8 mouse cellular contexts compared by ENCODE assay signal in genomic region chr4:116807197-116808129, GRCm38 (mm10). TPM values are rescaled to one million over a fixed set of nuclear protein-coding genes. Genes with fewer than 3 reads are reported as not detected.
DNase-seq lines count a peak whose midpoint lies in the region; ATAC-seq and TF ChIP-seq lines count a peak whose summit lies in the region.

TSS of gene Toe1 (minus strand) at chr4:116807640.
TSS of gene Mutyh (plus strand) at chr4:116807723.

- peak within 1 kb of the TSS; percentile 83 for H3K27ac ChIP-seq in heart, embryonic 12.5 days (ENCODE audit: poor library complexity, severe bottlenecking)
- H3K27ac ChIP-seq in kidney, postnatal 0 days: peak within 1 kb of the TSS; percentile 74
- H3K27ac ChIP-seq in liver, embryonic 11.5 days (ENCODE audit: low read depth, low read length): peak within 1 kb of the TSS; percentile 91
- peak within 1 kb of the TSS; percentile 49; the same call in 1 of the 2 replicates for H3K27ac ChIP-seq in stomach, embryonic 14.5 days (ENCODE audit: low read length)

- TF ChIP-seq CTCF in C2C12 (IDR thresholded peaks at IDR 0.05; ENCODE audit: control insufficient read depth, insufficient read depth, insufficient read length): no peak
- TF ChIP-seq CTCF in brain, embryonic 14.5 days (IDR thresholded peaks at IDR 0.05; ENCODE audit: borderline replicate concordance, extremely low read depth, insufficient read depth, insufficient read length): no peak
- TF ChIP-seq CTCF in kidney, postnatal 0 days (IDR thresholded peaks at IDR 0.05; ENCODE audit: low read depth): peak; percentile 25; the same call in 1 of the 2 replicates

- peak within 1 kb of the TSS; percentile 72 for H3K4me2 ChIP-seq in heart, embryonic 12.5 days
- H3K4me2 ChIP-seq in kidney, postnatal 0 days (ENCODE audit: low read length): peak within 1 kb of the TSS; percentile 69
- H3K4me2 ChIP-seq in liver, embryonic 11.5 days: peak within 1 kb of the TSS; percentile 89
- peak within 1 kb of the TSS; percentile 52 for H3K4me2 ChIP-seq in stomach, embryonic 14.5 days (replicated peaks; ENCODE audit: low read depth, low read length)

- peak within 1 kb of the TSS; percentile 78 for H3K9ac ChIP-seq in heart, embryonic 12.5 days
- peak within 1 kb of the TSS; percentile 68 for H3K9ac ChIP-seq in kidney, postnatal 0 days (ENCODE audit: low read depth, low read length)
- peak within 1 kb of the TSS; percentile 89 for H3K9ac ChIP-seq in liver, embryonic 11.5 days (ENCODE audit: low read depth, low read length)
- H3K9ac ChIP-seq in stomach, embryonic 14.5 days (replicated peaks; ENCODE audit: low read depth, low read length): peak within 1 kb of the TSS; percentile 60

- peak within 1 kb of the TSS; percentile 59 for H3K4me3 ChIP-seq in C2C12 (ENCODE audit: insufficient read depth, poor library complexity, severe bottlenecking)
- H3K4me3 ChIP-seq in erythroblast, embryonic 14.5 days (replicated peaks): peak within 1 kb of the TSS; percentile 80
- H3K4me3 ChIP-seq in heart, embryonic 12.5 days: peak within 1 kb of the TSS; percentile 75
- peak within 1 kb of the TSS; percentile 58 for H3K4me3 ChIP-seq in kidney, postnatal 0 days (replicated peaks; ENCODE audit: low read depth, low read length)
- H3K4me3 ChIP-seq in liver, embryonic 11.5 days (ENCODE audit: low read depth, low read length): peak within 1 kb of the TSS; percentile 80
- H3K4me3 ChIP-seq in stomach, embryonic 14.5 days (ENCODE audit: low read depth, low read length): peak within 1 kb of the TSS; percentile 55

- no peaks in the 10 kb centered on the region for H3K9me3 ChIP-seq in erythroblast, embryonic 14.5 days (ENCODE audit: control insufficient read depth, low read length)
- no peaks in the 10 kb centered on the region for H3K9me3 ChIP-seq in heart, embryonic 12.5 days (replicated peaks)
- H3K9me3 ChIP-seq in kidney, postnatal 0 days (replicated peaks; ENCODE audit: low read length): no peaks in the 10 kb centered on the region
- H3K9me3 ChIP-seq in liver, embryonic 11.5 days (ENCODE audit: control insufficient read depth, low read length): no peaks in the 10 kb centered on the region
- H3K9me3 ChIP-seq in stomach, embryonic 14.5 days (ENCODE audit: control insufficient read depth, low read depth, low read length): no peaks in the 10 kb centered on the region

- TF ChIP-seq POLR2A in brain, embryonic 14.5 days (IDR thresholded peaks at IDR 0.05; ENCODE audit: borderline replicate concordance, extremely low read depth, insufficient read depth, insufficient read length, poor library complexity, severe bottlenecking): peak; percentile 56; the same call in 1 of the 2 replicates

- peaks cover 39% of the 10 kb centered on the region for H3K36me3 ChIP-seq in C2C12 (ENCODE audit: control insufficient read depth, insufficient read depth)
- peaks cover 39% of the 10 kb centered on the region for H3K36me3 ChIP-seq in erythroblast, embryonic 14.5 days (ENCODE audit: control insufficient read depth)
- H3K36me3 ChIP-seq in heart, embryonic 12.5 days: peaks cover 36% of the 10 kb centered on the region
- peaks cover 31% of the 10 kb centered on the region for H3K36me3 ChIP-seq in kidney, postnatal 0 days (ENCODE audit: insufficient read depth, low read length)
- peaks cover 17% of the 10 kb centered on the region; the same call in 1 of the 2 replicates for H3K36me3 ChIP-seq in liver, embryonic 11.5 days (ENCODE audit: control insufficient read depth, insufficient read depth, low read length)
- H3K36me3 ChIP-seq in stomach, embryonic 14.5 days (ENCODE audit: control insufficient read depth, insufficient read depth, low read length): peaks cover 25% of the 10 kb centered on the region

- peaks cover 28% of the 10 kb centered on the region for H3K4me1 ChIP-seq in erythroblast, embryonic 14.5 days (ENCODE audit: control insufficient read depth)
- H3K4me1 ChIP-seq in heart, embryonic 12.5 days (replicated peaks): peaks cover 9% of the 10 kb centered on the region
- H3K4me1 ChIP-seq in kidney, postnatal 0 days (replicated peaks; ENCODE audit: insufficient read depth, low read length): peaks cover 7% of the 10 kb centered on the region; the same call in 1 of the 2 replicates
- peaks cover 3% of the 10 kb centered on the region for H3K4me1 ChIP-seq in liver, embryonic 11.5 days (replicated peaks; ENCODE audit: control insufficient read depth, insufficient read depth, low read length)
- H3K4me1 ChIP-seq in stomach, embryonic 14.5 days (ENCODE audit: control insufficient read depth, insufficient read depth, low read length): peaks cover 9% of the 10 kb centered on the region

- under 1% methylated on average over 58 of the region's 58 CpGs for WGBS in heart, embryonic 12.5 days
- WGBS in kidney, postnatal 0 days: under 1% methylated on average over 58 of the region's 58 CpGs
- under 1% methylated on average over 58 of the region's 58 CpGs for WGBS in liver, embryonic 11.5 days
- under 1% methylated on average over 58 of the region's 58 CpGs for WGBS in stomach, embryonic 14.5 days

- no peaks in the 10 kb centered on the region for H3K27me3 ChIP-seq in C2C12 (ENCODE audit: control insufficient read depth, insufficient read depth, insufficient read length)
- H3K27me3 ChIP-seq in erythroblast, embryonic 14.5 days (ENCODE audit: control insufficient read depth): no peaks in the 10 kb centered on the region
- no peaks in the 10 kb centered on the region for H3K27me3 ChIP-seq in heart, embryonic 12.5 days (replicated peaks)
- no peaks in the 10 kb centered on the region for H3K27me3 ChIP-seq in kidney, postnatal 0 days (ENCODE audit: insufficient read depth, low read length)
- no peaks in the 10 kb centered on the region for H3K27me3 ChIP-seq in liver, embryonic 11.5 days (replicated peaks; ENCODE audit: control insufficient read depth, insufficient read depth, low read length)
- no peaks in the 10 kb centered on the region for H3K27me3 ChIP-seq in stomach, embryonic 14.5 days (ENCODE audit: control insufficient read depth, insufficient read depth, low read length)

- peak within 1 kb of the TSS; percentile 95 for H3ac ChIP-seq in C2C12 (ENCODE audit: control insufficient read depth, insufficient read length, low read depth)

- H3K79me3 ChIP-seq in C2C12 (ENCODE audit: low read depth): peaks cover 8% of the 10 kb centered on the region

- peaks cover 25% of the 10 kb centered on the region for H3K79me2 ChIP-seq in C2C12 (ENCODE audit: control insufficient read depth, insufficient read depth)

- ATAC-seq in heart, embryonic 12.5 days (ENCODE audit: insufficient number of reproducible peaks, low FRiP score): peak; percentile 97
- ATAC-seq in kidney, postnatal 0 days (replicated peaks; ENCODE audit: low FRiP score, low read depth): peak; percentile 98
- ATAC-seq in liver, embryonic 11.5 days (replicated peaks; ENCODE audit: low FRiP score): peak; percentile 97
- peak; percentile 99 for ATAC-seq in stomach, embryonic 14.5 days (ENCODE audit: insufficient number of reproducible peaks, insufficient read depth, low FRiP score, low read depth)

- DNase-seq in brain, embryonic 14.5 days (ENCODE audit: low read depth): peak; percentile 99
- DNase-seq in kidney, postnatal 0 days (ENCODE audit: low spot score): peak; percentile 100
- DNase-seq in liver, embryonic 11.5 days (ENCODE audit: low spot score): peak; percentile 98
- DNase-seq in naive thymus-derived CD4-positive, alpha-beta T cell, adult 2 months (ENCODE audit: low read depth): peak; percentile 94

TF ChIP-seq in C2C12, 6 proteins besides CTCF, POLR2A, EP300 and RAD21:
- TF ChIP-seq MAX (IDR thresholded peaks at IDR 0.05): peak; percentile 55
- no peak for TF ChIP-seq CEBPB (IDR thresholded peaks at IDR 0.05; ENCODE audit: low read depth)

RNA-seq across cellular contexts. Expression of gene Toe1, which starts in this region (rescaled TPM):
- 23.4 TPM for polyA plus RNA-seq in C2C12 (2012; fragmentation: generic; extraction: Trizol)
- 34.3 and 41.7 TPM in 2 replicates for polyA plus RNA-seq in brain, embryonic 14.5 days (2012; rRNA removed)
- 0.16 and 0.46 TPM in 2 replicates for polyA plus RNA-seq in erythroblast, embryonic 14.5 days (2012)
- polyA plus RNA-seq in heart, embryonic 12.5 days (2016; fragmentation: Nextera tagmentation; extraction: Ambion mirVana): 19.1 and 22.8 TPM in 2 replicates
- 28.9 and 30.8 TPM in 2 replicates for polyA plus RNA-seq in kidney, postnatal 0 days (2015; fragmentation: Nextera tagmentation; extraction: Ambion mirVana)
- 33.0 and 34.2 TPM in 2 replicates for polyA plus RNA-seq in liver, embryonic 11.5 days (2014; fragmentation: Nextera tagmentation; extraction: Ambion mirVana)
- polyA plus RNA-seq in stomach, embryonic 14.5 days (2014; fragmentation: Nextera tagmentation; extraction: Ambion mirVana): 31.8 and 33.7 TPM in 2 replicates

RNA-seq across cellular contexts. Expression of gene Mutyh, which starts in this region (rescaled TPM):
- polyA plus RNA-seq in C2C12 (2012; fragmentation: generic; extraction: Trizol): 6.3 TPM
- 10.7 and 21.2 TPM in 2 replicates for polyA plus RNA-seq in brain, embryonic 14.5 days (2012; rRNA removed)
- polyA plus RNA-seq in erythroblast, embryonic 14.5 days (2012): 0.14 TPM in 1 of 2 replicates, not detected in the other
- 10.7 and 11.6 TPM in 2 replicates for polyA plus RNA-seq in heart, embryonic 12.5 days (2016; fragmentation: Nextera tagmentation; extraction: Ambion mirVana)
- polyA plus RNA-seq in kidney, postnatal 0 days (2015; fragmentation: Nextera tagmentation; extraction: Ambion mirVana): 8.8 and 9.9 TPM in 2 replicates
- 9.3 and 11.1 TPM in 2 replicates for polyA plus RNA-seq in liver, embryonic 11.5 days (2014; fragmentation: Nextera tagmentation; extraction: Ambion mirVana)
- 13.9 and 16.6 TPM in 2 replicates for polyA plus RNA-seq in stomach, embryonic 14.5 days (2014; fragmentation: Nextera tagmentation; extraction: Ambion mirVana)

Comparison
In these comparisons a context has a peak if more than half of its experiments do, and no peak if none do; other contexts are left out.
1. Peak in every context shown above with its lines: DNase-seq, ATAC-seq, H3K4me3 ChIP-seq and H3K27ac ChIP-seq.
2. RNA of gene Toe1 (polyA plus RNA-seq): 34.3 to 41.7 TPM in brain, embryonic 14.5 days, 33.0 to 34.2 TPM in liver, embryonic 11.5 days, 31.8 to 33.7 TPM in stomach, embryonic 14.5 days, 28.9 to 30.8 TPM in kidney, postnatal 0 days, 23.4 TPM in C2C12 (single experiment) and 19.1 to 22.8 TPM in heart, embryonic 12.5 days; 0.16 to 0.46 TPM in erythroblast, embryonic 14.5 days; every median in the first group is over 10 times any median in the second.